Mouse (Mus musculus): ENCODE measurements around the gene Cys1.
A peak's percentile ranks its signal among the peaks of the same experiment; 100 is the strongest.
"Not testable (repeated sequence)": the region's sequence is repeated elsewhere in the genome, so short reads cannot be mapped to it uniquely, and the experiment has no call there.

The Cys1 gene

GRCm38 (mm10) chr12:24645901-24646300 is 35.7 kb downstream of the Cys1 start:
- no peak for DNase-seq (ENCODE audit: low read depth, low spot score)

GRCm38 (mm10) chr12:24644125-24644571 is 37.5 kb downstream of the Cys1 start:
- no peak for DNase-seq (ENCODE audit: low read depth, low spot score)

GRCm38 (mm10) chr12:24642370-24642802 is 39.2 kb downstream of the Cys1 start:
- DNase-seq (ENCODE audit: low read depth, low spot score) = peak; percentile 58

- DNase-seq (ENCODE audit: low read depth, low spot score) = not testable (repeated sequence)
Observed at GRCm38 (mm10) chr12:24638787-24639186, 42.8 kb downstream of the Cys1 start.

GRCm38 (mm10) chr12:24634648-24635047 is 47.0 kb downstream of the Cys1 start:
- no peak for DNase-seq (ENCODE audit: low read depth, low spot score)

GRCm38 (mm10) chr12:24634212-24634611 is 47.4 kb downstream of the Cys1 start:
- no peak for DNase-seq (ENCODE audit: low read depth, low spot score)

GRCm38 (mm10) chr12:24633753-24634191 is 47.8 kb downstream of the Cys1 start:
- no peak for DNase-seq (ENCODE audit: low read depth, low spot score)

GRCm38 (mm10) chr12:24632404-24632803 is 49.2 kb downstream of the Cys1 start:
- no peak for DNase-seq (ENCODE audit: low read depth, low spot score)

- no peak for DNase-seq (ENCODE audit: low read depth, low spot score)
Observed at GRCm38 (mm10) chr12:24630220-24630619, 51.4 kb downstream of the Cys1 start.

GRCm38 (mm10) chr12:24627215-24627614 is 54.4 kb downstream of the Cys1 start:
- DNase-seq (ENCODE audit: low read depth, low spot score) = no peak

GRCm38 (mm10) chr12:24626401-24626800 is 55.2 kb downstream of the Cys1 start:
- DNase-seq (ENCODE audit: low read depth, low spot score) = no peak

GRCm38 (mm10) chr12:24623486-24624251 is 57.9 kb downstream of the Cys1 start:
- DNase-seq (ENCODE audit: low read depth, low spot score) = no peak

- DNase-seq (ENCODE audit: low read depth, low spot score) = no peak
Observed at GRCm38 (mm10) chr12:24619436-24619835, 62.2 kb downstream of the Cys1 start.
